Mouse (Mus musculus) erythroid progenitor cell, adult 5-6 weeks (primary cell): ENCODE data around the gene Smim7. TPM values are rescaled to one million over a fixed set of nuclear protein-coding genes. Genes with fewer than 3 reads are reported as not detected.

ENCODE experiments used
- ATAC-seq: replicated peaks from 2 replicates; pipeline ENCODE4 v1.8.0; 2016; ENCODE audit warnings: moderate number of reproducible peaks, mild to moderate bottlenecking, moderate TSS enrichment, inconsistent platforms; ENCODE audit not compliant: poor library complexity, low FRiP score, severe bottlenecking
- total RNA-seq, 2 experiments: library from RNA; stranded (forward) in 1 of 2; stranded (reverse) in 1 of 2; fragments of 150-400 nt in 1 of 2; fragments of 186-747, 209-891 nt in 1 of 2; gene quantifications; 2 replicates each; pipeline versions ENCODE4 v1.2.3 to v1.2.4; 2015 to 2017; ENCODE audit warnings: low replicate concordance in 2 of 2

Smim7 gene
- total RNA-seq, 2 experiments from 2014 or later = 11.6 to 18.4 TPM

DNA sequence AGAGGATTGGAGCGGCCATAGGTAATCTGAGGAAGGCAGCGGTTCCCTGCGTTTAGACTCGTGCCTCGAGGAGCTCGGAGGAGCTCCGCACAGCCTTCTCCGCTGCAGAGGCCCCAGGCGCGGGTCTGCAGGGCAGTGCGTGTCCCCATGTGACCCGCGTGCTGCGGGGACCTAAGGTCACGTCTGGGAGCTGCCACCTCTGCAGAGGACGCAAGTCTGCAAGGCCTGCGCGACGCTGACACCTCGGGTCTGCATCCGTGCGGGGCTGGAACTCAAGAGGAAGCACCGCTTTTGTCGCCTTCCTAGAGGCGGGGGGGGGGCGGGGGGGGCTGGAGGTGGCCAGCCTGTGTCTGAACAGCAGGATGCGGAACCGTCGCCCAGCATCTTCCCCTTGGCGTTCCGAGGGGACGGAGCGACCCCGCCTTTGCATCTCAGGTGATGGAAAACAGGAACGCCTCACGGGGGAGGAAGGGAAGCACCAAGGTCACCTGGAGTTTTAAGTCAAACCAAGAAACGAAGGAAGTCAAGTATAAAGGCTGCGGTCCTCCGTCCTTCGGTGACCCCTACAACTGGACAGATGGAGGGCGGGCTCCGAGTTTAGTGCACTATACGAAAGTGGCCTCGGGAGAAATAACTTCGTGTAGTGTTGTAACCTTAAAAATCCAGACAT, 22.1 kb downstream of the Smim7 start:
- peak; percentile 55 for ATAC-seq

DNA sequence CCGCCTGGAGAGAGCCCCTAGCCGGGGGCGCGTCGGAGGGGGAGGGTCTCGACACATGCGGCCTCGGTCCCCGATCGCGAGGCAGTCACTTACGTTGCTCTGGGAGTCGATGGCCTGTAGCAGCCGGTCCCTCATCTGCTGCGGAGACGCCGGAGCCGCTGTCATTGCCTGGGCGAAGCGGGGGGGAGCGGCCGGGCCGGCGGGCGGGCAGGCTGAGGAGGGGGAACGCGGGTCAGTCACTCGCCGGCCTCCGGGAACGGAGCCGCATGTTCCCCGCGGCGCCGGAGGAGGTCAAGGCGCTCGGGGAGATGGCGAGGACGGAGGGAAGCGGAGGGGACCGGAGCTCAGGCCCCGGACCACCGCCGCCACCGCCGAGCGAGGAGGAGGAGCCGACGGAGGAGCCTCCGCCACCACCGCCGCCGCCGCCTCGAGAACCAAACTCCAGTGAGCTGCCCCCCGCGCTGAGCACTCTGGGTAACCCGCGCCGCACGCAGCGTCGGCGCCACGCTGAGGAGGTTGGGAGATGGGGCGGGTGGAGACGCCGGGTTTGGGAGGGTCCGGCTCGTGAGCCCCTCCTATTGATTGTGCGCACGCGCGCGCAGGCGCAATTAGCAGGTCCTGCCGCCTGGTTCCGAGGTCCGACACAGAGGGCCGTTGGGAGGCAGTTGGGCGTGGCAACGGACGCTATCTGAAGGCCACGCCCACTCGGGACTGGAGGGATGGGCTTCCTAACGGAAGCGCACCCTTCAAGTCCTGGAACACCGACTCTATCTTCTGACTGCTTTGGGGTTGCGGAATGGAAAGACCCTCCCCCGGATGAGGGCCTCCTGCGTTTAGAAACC, 22.9 kb downstream of the Smim7 start, which contains the start of gene Med26:
TSS of gene Med26 (minus strand) at position 469 of the 842 bp plus-strand sequence.
- ATAC-seq = peak; percentile 94

DNA sequence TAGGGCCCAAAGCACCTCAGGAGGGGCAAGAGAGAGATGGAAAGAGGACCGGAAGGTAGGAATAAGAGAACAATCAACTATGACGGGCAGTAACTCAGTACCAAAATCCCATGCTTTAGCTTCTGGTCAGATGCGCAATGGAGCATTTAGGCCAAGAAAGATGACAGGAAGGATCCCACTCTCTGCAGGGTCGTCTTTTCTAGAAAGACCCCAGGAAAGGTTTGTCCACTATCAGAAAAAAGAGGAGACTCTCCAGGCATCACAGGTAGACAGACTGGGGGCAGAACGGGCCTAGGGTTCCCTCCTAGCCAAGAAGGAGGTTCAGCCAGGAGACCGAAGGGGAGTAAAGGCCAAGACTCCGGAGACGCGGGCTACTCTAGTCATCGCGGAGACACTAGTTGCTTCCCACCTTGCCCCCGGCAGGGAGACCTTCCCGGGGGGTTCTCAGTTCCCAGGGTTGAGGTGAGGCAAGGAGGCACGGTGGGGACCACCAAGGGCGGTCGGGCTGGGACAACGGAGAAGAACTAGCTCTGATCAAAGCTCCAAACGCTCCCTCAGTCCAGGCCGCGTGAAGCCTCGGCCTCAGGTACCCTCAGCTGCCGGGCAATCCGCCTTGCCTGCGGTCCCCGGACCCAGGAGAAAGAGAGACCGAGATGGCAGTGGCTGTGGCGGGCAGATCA, 23.6 kb downstream of the Smim7 start:
- ATAC-seq = no peak

DNA sequence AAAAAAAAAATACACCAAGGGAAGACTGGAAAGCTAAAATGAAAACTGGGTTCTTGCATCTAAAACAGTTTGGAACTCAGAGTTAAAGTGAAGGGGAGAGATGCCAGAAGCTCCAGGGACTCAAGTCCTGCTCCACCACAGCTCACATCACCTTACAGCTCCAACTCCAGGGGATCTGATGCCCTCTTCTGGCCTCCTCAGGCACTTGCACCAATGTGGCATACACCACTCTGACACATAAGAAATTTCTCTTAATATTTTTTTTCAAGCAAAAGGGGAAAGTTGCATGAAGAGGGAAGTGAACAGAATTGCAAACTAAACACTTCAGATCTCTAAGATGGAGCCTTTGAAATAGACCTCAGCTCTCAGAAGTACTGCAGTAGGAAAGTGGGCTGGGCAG, 31.7 kb downstream of the Smim7 start:
- no peak for ATAC-seq

DNA sequence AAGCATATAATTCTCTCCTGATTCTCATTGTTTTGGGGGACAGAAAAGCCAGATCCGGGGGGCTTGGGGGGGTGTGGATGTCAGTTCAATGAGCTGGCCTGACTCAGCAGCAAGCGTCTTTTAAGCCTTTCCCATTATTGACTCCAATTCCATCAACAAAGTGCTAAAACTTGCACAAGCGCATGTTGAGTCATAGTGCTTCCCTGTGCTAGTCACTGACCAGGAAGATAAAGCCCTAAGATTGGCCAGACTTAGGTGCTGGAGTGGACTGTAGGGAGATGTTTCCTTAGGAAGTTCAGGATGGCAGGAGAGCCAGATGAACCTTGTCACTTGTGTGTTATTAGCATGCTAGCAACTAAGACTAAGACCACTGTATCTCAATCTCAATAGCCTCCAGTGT, 36.0 kb downstream of the Smim7 start:
- no peak for ATAC-seq

DNA sequence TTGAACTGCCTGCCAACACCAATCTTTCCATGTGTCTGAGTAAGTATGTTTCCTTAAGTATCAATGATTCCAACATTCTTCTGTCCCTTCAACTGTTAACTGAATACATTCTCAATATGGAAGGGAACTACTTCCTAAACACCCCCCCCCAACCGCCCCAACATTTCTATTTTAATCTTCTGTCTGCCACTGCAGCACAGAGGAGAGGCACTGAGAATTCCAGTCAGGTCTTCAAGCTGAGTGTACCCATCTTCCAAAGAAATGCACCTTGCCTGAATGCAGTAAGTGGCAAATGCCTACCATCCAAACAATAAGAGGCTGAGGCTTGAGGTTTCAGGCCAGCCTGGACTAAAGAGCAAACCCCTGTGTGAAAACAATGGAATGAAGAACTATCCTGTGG, 38.8 kb downstream of the Smim7 start:
- ATAC-seq = no peak

DNA sequence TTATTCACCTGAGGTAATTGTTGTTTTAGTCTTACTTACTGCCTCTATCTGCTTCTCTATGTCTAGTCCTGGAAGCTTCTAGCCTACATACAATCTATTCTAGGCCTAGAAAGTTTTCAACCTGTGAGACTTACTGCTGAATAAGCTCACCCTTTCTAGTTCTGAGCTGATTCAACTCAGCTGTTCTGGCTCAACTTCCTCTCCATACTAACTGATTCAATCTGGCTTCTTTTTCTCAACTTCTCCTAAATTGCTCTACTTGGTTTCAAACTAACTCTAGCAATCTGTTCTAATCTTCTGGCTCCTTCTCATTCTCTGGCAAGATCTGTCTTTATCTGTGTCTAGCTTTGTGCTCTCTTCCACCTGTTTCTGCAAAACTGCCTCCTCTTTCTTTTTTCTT, 49.0 kb downstream of the Smim7 start:
- ATAC-seq = no peak

DNA sequence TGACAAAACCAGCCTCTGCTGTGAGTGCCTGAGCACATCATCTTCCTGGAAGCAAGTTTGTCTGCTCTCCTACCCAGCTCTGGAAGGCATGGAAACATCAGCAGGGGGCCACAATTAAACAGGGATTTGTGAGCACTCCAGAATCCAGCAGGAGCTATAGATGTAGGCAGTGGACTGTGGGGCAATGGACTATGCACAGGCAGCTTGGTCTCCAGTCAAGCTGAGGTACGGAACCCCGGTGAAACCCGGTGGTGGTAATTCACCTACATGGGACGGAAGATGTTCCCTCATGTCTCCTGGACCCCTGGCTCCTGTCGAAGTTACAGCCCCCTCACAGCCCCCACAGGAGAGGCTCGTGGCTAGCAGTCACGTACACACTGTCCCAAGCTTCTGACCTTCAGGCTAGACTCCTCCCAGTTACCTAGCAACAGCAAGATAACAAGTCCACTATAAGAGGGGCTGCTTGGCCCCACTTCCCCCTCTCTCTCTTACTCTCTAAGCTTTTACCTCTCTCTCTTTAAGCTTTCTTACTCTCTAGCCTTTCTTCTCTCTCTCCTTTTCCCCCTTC, 53.4 kb downstream of the Smim7 start:
- no peak for ATAC-seq

Other genes starting within 250 kb of the Smim7 start
- 141 and 151 TPM in 2 replicates for gene Eps15l1, start 149.6 kb downstream of the Smim7 start, total RNA-seq (2015; ENCODE audit: low replicate concordance)
- 109 and 118 TPM in 2 replicates for gene Eps15l1, start 149.6 kb downstream of the Smim7 start, total RNA-seq (2017; ENCODE audit: low replicate concordance)
- gene Calr3, start 127.2 kb downstream of the Smim7 start, total RNA-seq (2015; ENCODE audit: low replicate concordance) = not detected in 2 replicates
- not detected in 2 replicates for gene Calr3, start 127.2 kb downstream of the Smim7 start, total RNA-seq (2017; ENCODE audit: low replicate concordance)
- 0.84 TPM in 1 of 2 replicates, not detected in the other for gene 1700030K09Rik, start 127.2 kb downstream of the Smim7 start, total RNA-seq (2015; ENCODE audit: low replicate concordance)
- 1.4 and 1.8 TPM in 2 replicates for gene 1700030K09Rik, start 127.2 kb downstream of the Smim7 start, total RNA-seq (2017; ENCODE audit: low replicate concordance)
- 52.4 and 63.1 TPM in 2 replicates for gene Cherp, start 95.9 kb downstream of the Smim7 start, total RNA-seq (2015; ENCODE audit: low replicate concordance)
- gene Cherp, start 95.9 kb downstream of the Smim7 start, total RNA-seq (2017; ENCODE audit: low replicate concordance) = 14.8 and 18.6 TPM in 2 replicates
- 18.7 and 19.3 TPM in 2 replicates for gene Slc35e1, start 78.5 kb downstream of the Smim7 start, total RNA-seq (2015; ENCODE audit: low replicate concordance)
- gene Slc35e1, start 78.5 kb downstream of the Smim7 start, total RNA-seq (2017; ENCODE audit: low replicate concordance) = 27.1 and 29.0 TPM in 2 replicates
- 5.4 and 6.8 TPM in 2 replicates for gene Med26, start 22.8 kb downstream of the Smim7 start, total RNA-seq (2015; ENCODE audit: low replicate concordance)
- gene Med26, start 22.8 kb downstream of the Smim7 start, total RNA-seq (2017; ENCODE audit: low replicate concordance) = 7.3 and 8.7 TPM in 2 replicates
- gene Tmem38a, start 967 bp upstream of the Smim7 start, total RNA-seq (2015; ENCODE audit: low replicate concordance) = not detected in 2 replicates
- gene Tmem38a, start 967 bp upstream of the Smim7 start, total RNA-seq (2017; ENCODE audit: low replicate concordance) = not detected in 2 replicates
- gene Nwd1, start 75.6 kb upstream of the Smim7 start, total RNA-seq (2015; ENCODE audit: low replicate concordance) = 8.3 TPM in 1 of 2 replicates, not detected in the other
- 0.51 TPM in 1 of 2 replicates, not detected in the other for gene Nwd1, start 75.6 kb upstream of the Smim7 start, total RNA-seq (2017; ENCODE audit: low replicate concordance)
- 13.8 and 26.3 TPM in 2 replicates for gene Sin3b, start 152.2 kb upstream of the Smim7 start, total RNA-seq (2015; ENCODE audit: low replicate concordance)
- 19.5 and 34.8 TPM in 2 replicates for gene Sin3b, start 152.2 kb upstream of the Smim7 start, total RNA-seq (2017; ENCODE audit: low replicate concordance)
- not detected in 2 replicates for gene F2rl3, start 190.8 kb upstream of the Smim7 start, total RNA-seq (2015; ENCODE audit: low replicate concordance)
- gene F2rl3, start 190.8 kb upstream of the Smim7 start, total RNA-seq (2017; ENCODE audit: low replicate concordance) = not detected in 2 replicates